Mouse (Mus musculus) right cerebral cortex, postnatal 10 days (tissue): Measurements from ENCODE around the gene Rdh16f1.
A peak's percentile ranks its signal among the peaks of the same experiment; 100 is the strongest.
"Not testable (repeated sequence)": the region's sequence is repeated elsewhere in the genome, so short reads cannot be mapped to it uniquely, and the experiment has no call there.

Source experiments
- DNase-seq, 2 experiments: peaks; one replicate each; pipeline ENCODE4 v3.0.0; 2021; ENCODE audit warnings: low spot score in 2 of 2

Rdh16f1 gene

DNA sequence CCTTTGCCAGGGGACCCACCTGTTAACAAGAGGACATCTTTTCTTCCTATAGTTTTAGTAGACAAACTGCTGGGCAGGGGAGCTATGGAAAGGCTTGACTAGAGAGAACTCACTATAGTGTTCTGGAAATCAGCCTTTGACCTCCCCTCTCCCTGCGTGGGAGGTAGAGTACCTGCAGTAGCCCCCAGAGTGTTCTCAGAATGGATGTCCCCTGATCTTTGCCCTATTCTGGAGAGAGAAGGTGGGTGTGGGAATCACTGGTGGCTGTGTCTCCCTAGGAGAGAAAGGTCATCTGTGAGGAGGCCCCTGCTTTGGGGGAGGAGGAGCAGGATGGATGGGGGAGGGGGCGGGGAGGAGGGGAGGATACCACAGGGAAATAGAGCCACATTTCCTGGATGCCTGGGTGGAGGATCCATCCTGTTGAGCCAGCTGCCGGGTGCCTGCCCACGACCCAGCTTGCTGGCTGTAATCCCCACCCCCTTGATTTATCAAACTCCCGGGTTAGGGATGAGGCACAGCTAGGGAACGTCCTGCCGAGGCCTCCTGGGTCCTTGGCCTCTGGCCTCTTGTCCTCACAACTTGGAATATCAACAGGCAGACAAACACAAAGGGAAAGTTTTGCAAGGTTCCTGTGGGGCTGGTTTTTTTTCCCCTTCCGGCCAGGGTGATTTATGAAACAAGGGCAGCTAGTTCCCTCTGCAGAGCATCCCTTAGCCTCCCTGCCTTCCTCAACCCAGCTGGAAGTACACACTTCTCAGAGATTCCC lies 10.6 kb upstream of the Rdh16f1 start:
- no peak for DNase-seq

DNA sequence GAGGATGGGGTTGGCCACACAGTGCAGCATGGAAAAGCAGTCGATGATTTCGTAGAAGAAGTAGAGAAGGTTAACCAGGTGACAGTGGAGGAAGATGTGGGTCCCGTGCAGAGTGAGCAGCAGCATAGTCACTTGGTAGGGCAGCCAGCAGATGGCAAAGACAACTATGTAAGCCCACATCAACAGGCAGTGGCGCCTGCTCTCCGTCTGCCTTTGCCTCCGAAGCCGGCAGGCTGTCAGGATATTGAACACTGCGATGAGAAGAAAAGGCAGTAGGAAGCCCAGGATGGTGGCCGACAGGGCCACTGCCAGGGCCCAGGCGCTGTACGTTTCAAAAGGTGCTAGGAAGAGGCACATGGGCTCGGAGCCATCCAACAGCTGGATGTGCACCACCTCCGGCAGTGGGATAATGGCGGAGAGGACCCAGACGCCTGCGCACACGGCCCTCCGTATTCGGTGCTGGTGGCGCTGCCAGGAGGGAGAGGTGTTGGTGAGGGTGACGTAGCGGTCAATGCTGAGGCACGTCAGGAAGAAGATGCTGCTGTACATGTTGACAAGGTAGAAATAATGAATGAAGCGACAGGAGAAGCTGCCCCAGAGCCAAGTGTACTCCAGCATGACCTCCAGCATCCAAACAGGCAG lies 9.3 kb upstream of the Rdh16f1 start:
- no peak for DNase-seq

- no peak for DNase-seq
Measured at GRCm38 (mm10) chr10:127751548-127751947, 8.0 kb upstream of the Rdh16f1 start, which contains the start of gene Gpr182. Gpr182 (minus strand) TSS chr10:127751732.

GRCm38 (mm10) chr10:127754566-127755166 lies 4.9 kb upstream of the Rdh16f1 start:
- DNase-seq = no peak

DNA sequence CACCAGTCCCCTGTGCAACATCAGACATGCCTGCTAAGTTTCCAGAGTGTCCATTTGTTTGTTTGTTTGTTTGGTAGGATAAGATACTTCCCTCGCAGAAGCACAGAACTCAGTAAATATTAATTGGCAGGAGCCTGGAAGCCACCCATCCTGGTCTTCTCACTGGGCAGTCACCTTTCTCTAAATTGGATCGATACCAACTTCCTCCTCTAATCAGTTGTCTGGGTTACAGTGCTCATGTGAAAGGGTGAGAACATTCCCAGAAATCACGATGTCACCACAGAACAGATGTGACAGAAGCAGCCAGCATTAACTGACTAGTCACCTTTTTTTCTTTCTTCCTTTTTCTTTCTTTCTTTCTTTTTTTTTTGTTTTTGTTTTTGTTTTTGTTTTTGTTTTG lies 4.3 kb upstream of the Rdh16f1 start:
- DNase-seq = no peak

- DNase-seq = peak in 1 of 2 experiments; percentile 14
Measured at GRCm38 (mm10) chr10:127755770-127756468, 3.7 kb upstream of the Rdh16f1 start.

DNA sequence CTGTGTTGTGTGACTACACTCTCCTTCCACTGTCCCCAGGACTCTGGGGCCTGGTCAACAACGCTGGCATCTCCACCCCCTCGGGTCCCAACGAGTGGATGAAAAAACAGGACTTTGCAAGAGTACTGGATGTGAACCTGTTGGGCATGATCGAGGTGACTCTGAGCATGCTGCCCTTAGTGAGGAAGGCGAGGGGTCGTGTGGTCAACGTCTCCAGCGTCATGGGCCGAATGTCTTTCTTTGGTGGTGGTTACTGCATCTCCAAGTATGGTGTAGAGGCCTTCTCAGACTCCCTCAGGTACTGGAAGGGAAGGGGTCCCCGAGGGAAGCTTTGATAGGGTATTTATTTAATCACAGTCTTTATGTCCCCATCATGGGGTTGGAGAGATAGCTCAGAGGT lies 3.3 kb downstream of the Rdh16f1 start:
- DNase-seq = not testable (repeated sequence)

DNA sequence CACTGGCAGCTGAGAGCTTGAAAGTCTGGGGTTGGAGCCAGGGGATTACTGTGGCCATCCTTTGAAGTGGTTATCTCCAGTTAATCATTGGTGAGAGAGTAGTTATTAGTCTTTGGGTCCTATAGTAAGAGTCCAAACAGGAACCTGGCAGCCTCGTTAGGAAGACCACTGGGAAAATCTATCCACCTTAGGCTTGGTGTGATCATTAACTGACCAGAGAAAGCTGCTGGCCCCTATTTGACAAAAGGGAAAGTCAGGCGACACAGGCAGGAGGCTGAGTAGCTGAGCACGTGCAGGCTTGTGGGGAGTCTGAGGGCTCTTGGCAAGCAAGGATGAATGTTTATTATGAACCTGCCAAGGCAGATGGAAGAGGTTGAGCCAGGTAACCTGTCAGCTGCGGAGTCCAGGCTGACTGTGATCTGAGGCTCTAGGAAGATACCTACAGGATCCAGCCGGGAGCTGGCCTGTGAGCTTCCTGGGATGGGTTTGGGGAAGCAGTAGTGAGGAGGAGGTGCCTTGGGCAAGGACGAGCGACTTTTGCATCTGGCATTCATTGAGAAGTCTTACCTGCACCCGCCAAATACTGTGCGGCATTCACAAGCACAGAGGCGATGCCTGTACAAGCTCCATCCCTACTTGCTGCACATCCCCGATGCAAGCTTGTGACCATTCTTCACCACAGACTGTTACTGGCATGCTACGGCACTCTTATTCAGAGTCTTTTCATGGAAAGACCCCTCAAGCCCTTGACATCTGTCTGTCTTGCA lies 4.5 kb downstream of the Rdh16f1 start:
- DNase-seq = peak in 1 of 2 experiments; percentile 12

- peak in 1 of 2 experiments; percentile 1 for DNase-seq
Measured at GRCm38 (mm10) chr10:127766564-127766963, 7.0 kb downstream of the Rdh16f1 start.

GRCm38 (mm10) chr10:127776011-127776410 lies 16.4 kb downstream of the Rdh16f1 start, which contains the start of gene Rdh9:
Rdh9 (plus strand) TSS chr10:127776386.
- no peak for DNase-seq

GRCm38 (mm10) chr10:127782321-127782720 lies 22.7 kb downstream of the Rdh16f1 start:
- not testable (repeated sequence) for DNase-seq

DNA sequence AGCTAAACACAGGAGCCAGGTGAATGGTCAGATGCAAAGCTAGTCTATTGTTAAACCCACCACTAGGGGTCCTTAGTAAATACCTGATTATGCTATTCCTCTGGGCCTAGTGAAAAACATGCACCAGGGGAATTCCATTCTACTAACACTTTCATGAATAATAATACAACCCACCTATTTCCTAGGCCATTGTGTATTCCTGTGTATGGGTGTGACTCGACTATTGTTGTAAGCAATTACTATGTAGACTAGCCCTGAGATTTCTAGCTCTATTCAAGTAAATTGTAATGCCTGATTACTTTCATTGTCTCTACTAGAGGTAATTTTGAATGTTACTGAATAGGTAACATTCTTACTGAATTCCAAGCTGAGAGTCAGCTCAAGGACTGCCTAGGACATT lies 25.8 kb downstream of the Rdh16f1 start:
- not testable (repeated sequence) for DNase-seq

- DNase-seq = no peak
Measured at GRCm38 (mm10) chr10:127799295-127799694, 39.7 kb downstream of the Rdh16f1 start.

DNA sequence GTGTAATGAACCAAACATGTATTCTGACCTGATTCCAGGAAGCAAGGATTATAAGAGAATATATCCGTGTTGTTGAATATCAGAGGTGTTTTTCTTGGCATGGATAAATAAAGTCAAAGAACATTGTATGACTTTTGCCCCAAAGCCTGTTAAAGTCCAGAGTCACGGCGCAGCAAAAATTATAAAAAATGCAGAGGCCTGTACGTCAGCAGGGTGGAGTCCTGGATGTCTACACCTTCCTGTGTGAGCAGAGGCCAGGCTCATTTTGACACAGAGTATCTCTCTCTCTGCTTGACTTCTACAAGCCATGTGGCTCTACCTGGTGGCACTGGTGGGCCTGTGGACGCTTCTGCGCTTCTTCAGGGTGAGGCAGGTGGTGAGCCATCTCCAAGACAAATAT lies 41.3 kb downstream of the Rdh16f1 start, which contains the start of gene Rdh16:
TSS of gene Rdh16 (plus strand) at position 262 of the 400 bp plus-strand sequence.
- DNase-seq = no peak

- DNase-seq = no peak
Measured at GRCm38 (mm10) chr10:127801612-127802011, 42.0 kb downstream of the Rdh16f1 start.

GRCm38 (mm10) chr10:127802236-127802635 lies 42.6 kb downstream of the Rdh16f1 start:
- DNase-seq = no peak

DNA sequence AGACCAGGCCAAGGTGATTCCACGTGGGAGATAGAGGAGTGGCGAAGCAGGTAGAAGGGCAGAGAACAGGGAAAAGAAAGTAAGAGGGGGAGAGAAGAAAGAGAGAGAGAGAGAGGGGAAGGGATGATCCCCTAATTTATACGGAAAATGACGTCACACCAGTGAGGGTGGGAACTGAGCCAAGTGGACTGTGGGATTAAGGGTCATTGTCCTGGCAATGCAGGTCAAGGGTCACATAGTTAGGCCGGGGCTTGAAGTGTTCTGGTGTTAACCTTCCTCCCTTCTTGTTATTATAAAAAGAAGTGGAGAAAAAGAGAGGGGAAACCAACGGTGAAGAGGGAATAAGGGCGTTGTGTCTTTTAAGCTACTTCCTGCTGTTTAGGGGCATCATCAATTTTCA lies 44.8 kb downstream of the Rdh16f1 start:
- DNase-seq = no peak

DNA sequence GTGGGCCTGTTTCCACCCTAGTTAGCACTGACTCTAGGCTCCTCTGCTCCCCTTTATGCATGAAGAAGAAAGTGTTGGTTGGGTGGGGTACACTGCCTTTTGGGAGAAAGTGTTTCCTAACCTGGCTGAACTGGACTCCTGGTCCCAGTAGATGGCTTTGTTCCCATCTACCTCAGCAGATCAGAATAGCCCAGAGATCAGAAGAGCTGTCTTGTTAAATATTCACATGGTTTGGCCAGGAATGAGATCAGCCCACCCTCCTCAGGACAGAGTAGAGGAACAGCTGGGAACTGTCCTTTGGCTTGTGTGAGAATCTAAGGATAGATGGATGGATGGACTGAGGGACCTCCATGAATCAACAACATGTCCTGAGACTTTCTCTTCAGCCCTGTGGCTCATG lies 56.3 kb downstream of the Rdh16f1 start:
- DNase-seq = no peak

- DNase-seq = not testable (repeated sequence)
Measured at GRCm38 (mm10) chr10:127817268-127817910, 57.8 kb downstream of the Rdh16f1 start.

- not testable (repeated sequence) for DNase-seq
Measured at GRCm38 (mm10) chr10:127821806-127822205, 62.2 kb downstream of the Rdh16f1 start.

- no peak for DNase-seq
Measured at GRCm38 (mm10) chr10:127825386-127825785, 65.8 kb downstream of the Rdh16f1 start.
